Mouse (Mus musculus): ENCODE measurements around the gene Lsm3. TPM values are rescaled to one million over a fixed set of nuclear protein-coding genes. Genes with fewer than 3 reads are reported as not detected.

Gene Lsm3
- polyA plus RNA-seq, 1 experiment, result 25.5 TPM

GRCm38 (mm10) chr6:91527227-91527860 is 11.6 kb downstream of the Lsm3 start:
- no peak for TF ChIP-seq POLR2A (IDR thresholded peaks at IDR 0.05; ENCODE audit: low read depth, low read length)
- peak; percentile 14; the same call in 1 of the 2 replicates for TF ChIP-seq CTCF (conservative IDR thresholded peaks at IDR 0.05; ENCODE audit: insufficient read depth, insufficient read length, low read depth, low read length)
- Histone ChIP-seq H3K4me1 (ENCODE audit: control insufficient read depth, insufficient read depth, low read length) (peaks cover 4% of the 10 kb centered on the region), H3K4me3 (ENCODE audit: insufficient read depth, low read depth, low read length) (no peak overlapping the region), H3K27me3 (replicated peaks; ENCODE audit: control insufficient read depth, insufficient read depth, low read length) (no peaks in the 10 kb centered on the region), H3K27ac (ENCODE audit: insufficient read depth, low read depth, low read length) (no peak overlapping the region), H3K36me3 (ENCODE audit: control insufficient read depth, insufficient read depth, low read length) (no peaks in the 10 kb centered on the region)
- WGBS, result 27% methylated on average over 5 of the region's 5 CpGs
- DNase-seq, result peak; percentile 78

- peaks cover 10% of the 10 kb centered on the region for H3K4me1 ChIP-seq (ENCODE audit: control insufficient read depth, insufficient read depth, low read length)
- H3K36me3 ChIP-seq (ENCODE audit: control insufficient read depth, insufficient read depth, low read length), result no peaks in the 10 kb centered on the region
- DNase-seq, result peak; percentile 48
- no peak for TF ChIP-seq POLR2A (IDR thresholded peaks at IDR 0.05; ENCODE audit: low read depth, low read length)
- no peak for TF ChIP-seq CTCF (conservative IDR thresholded peaks at IDR 0.05; ENCODE audit: insufficient read depth, insufficient read length, low read depth, low read length)
- 74% methylated on average over 7 of the region's 7 CpGs for WGBS
- H3K27ac ChIP-seq (ENCODE audit: insufficient read depth, low read depth, low read length), result no peak overlapping the region
- no peaks in the 10 kb centered on the region for H3K27me3 ChIP-seq (replicated peaks; ENCODE audit: control insufficient read depth, insufficient read depth, low read length)
- H3K4me3 ChIP-seq (ENCODE audit: insufficient read depth, low read depth, low read length), result no peak overlapping the region
Measured at GRCm38 (mm10) chr6:91528265-91528664, 12.5 kb downstream of the Lsm3 start.

GRCm38 (mm10) chr6:91530673-91531072 is 14.9 kb downstream of the Lsm3 start:
- H3K27ac ChIP-seq (ENCODE audit: insufficient read depth, low read depth, low read length), result no peak overlapping the region
- TF ChIP-seq POLR2A (IDR thresholded peaks at IDR 0.05; ENCODE audit: low read depth, low read length) (no peak), CTCF (conservative IDR thresholded peaks at IDR 0.05; ENCODE audit: insufficient read depth, insufficient read length, low read depth, low read length) (no peak)
- H3K36me3 ChIP-seq (ENCODE audit: control insufficient read depth, insufficient read depth, low read length), result no peaks in the 10 kb centered on the region
- peaks cover 18% of the 10 kb centered on the region for H3K4me1 ChIP-seq (ENCODE audit: control insufficient read depth, insufficient read depth, low read length)
- no peak for DNase-seq
- no peaks in the 10 kb centered on the region for H3K27me3 ChIP-seq (replicated peaks; ENCODE audit: control insufficient read depth, insufficient read depth, low read length)
- no peak overlapping the region for H3K4me3 ChIP-seq (ENCODE audit: insufficient read depth, low read depth, low read length)
- WGBS, result 92% methylated on average over 8 of the region's 8 CpGs

DNA sequence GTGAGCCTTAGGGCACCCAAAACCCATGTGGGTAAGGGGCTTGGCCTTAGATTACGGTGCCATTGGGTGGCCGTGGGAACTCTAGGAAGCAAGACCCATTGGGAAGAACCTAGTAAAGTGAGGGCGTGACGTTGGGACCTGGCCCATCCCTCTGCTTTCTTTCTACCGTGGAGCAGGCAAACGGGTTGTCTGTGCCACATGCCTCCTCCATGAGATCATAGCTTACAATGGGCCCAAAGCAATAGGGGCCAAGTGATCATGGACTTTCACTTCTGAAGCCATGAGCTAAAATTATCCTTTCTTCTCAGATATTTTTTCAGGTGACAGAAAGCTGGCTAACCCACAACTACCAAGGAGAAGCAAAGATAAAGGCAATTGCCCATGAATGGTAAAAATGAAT is 15.5 kb downstream of the Lsm3 start:
- DNase-seq, result no peak
- Histone ChIP-seq H3K27me3 (replicated peaks; ENCODE audit: control insufficient read depth, insufficient read depth, low read length) (no peaks in the 10 kb centered on the region), H3K4me1 (ENCODE audit: control insufficient read depth, insufficient read depth, low read length) (peaks cover 22% of the 10 kb centered on the region), H3K36me3 (ENCODE audit: control insufficient read depth, insufficient read depth, low read length) (no peaks in the 10 kb centered on the region), H3K4me3 (ENCODE audit: insufficient read depth, low read depth, low read length) (no peak overlapping the region), H3K27ac (ENCODE audit: insufficient read depth, low read depth, low read length) (no peak overlapping the region)
- 67% methylated on average over 6 of the region's 6 CpGs for WGBS
- no peak for TF ChIP-seq POLR2A (IDR thresholded peaks at IDR 0.05; ENCODE audit: low read depth, low read length)
- TF ChIP-seq CTCF (conservative IDR thresholded peaks at IDR 0.05; ENCODE audit: insufficient read depth, insufficient read length, low read depth, low read length), result no peak

DNA sequence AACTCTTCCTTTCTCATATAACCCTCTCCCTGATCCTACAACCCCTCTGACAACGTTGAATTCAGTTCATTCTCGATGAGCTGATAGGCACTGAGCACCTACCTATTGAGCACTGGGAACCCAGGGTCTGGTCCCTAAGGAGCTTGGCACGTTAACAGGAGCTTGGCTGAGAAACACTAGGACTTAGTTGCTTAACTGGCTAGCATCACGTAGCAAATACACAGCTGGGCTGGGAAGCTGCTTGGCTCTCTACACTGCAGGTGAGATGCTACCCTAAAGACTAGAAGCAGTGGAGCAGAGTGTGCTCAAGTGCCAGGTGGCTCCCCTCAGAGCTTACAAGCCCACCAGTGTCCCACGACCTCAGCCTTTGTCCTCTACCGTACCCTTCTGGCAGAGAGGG is 16.9 kb downstream of the Lsm3 start:
- peak; percentile 33 for DNase-seq
- H3K4me1 ChIP-seq (ENCODE audit: control insufficient read depth, insufficient read depth, low read length), result peaks cover 18% of the 10 kb centered on the region
- 50% methylated on average over 6 of the region's 6 CpGs for WGBS
- no peaks in the 10 kb centered on the region for H3K36me3 ChIP-seq (ENCODE audit: control insufficient read depth, insufficient read depth, low read length)
- H3K27me3 ChIP-seq (replicated peaks; ENCODE audit: control insufficient read depth, insufficient read depth, low read length), result no peaks in the 10 kb centered on the region
- H3K27ac ChIP-seq (ENCODE audit: insufficient read depth, low read depth, low read length), result peak overlapping the region; percentile 49
- no peak overlapping the region for H3K4me3 ChIP-seq (ENCODE audit: insufficient read depth, low read depth, low read length)
- TF ChIP-seq POLR2A (IDR thresholded peaks at IDR 0.05; ENCODE audit: low read depth, low read length) (no peak), CTCF (conservative IDR thresholded peaks at IDR 0.05; ENCODE audit: insufficient read depth, insufficient read length, low read depth, low read length) (no peak)

GRCm38 (mm10) chr6:91533359-91533758 is 17.6 kb downstream of the Lsm3 start:
- Histone ChIP-seq H3K36me3 (ENCODE audit: control insufficient read depth, insufficient read depth, low read length) (no peaks in the 10 kb centered on the region), H3K4me1 (ENCODE audit: control insufficient read depth, insufficient read depth, low read length) (peaks cover 18% of the 10 kb centered on the region), H3K27ac (ENCODE audit: insufficient read depth, low read depth, low read length) (peak overlapping the region; percentile 83), H3K27me3 (replicated peaks; ENCODE audit: control insufficient read depth, insufficient read depth, low read length) (no peaks in the 10 kb centered on the region), H3K4me3 (ENCODE audit: insufficient read depth, low read depth, low read length) (no peak overlapping the region)
- TF ChIP-seq POLR2A (IDR thresholded peaks at IDR 0.05; ENCODE audit: low read depth, low read length) (no peak), CTCF (conservative IDR thresholded peaks at IDR 0.05; ENCODE audit: insufficient read depth, insufficient read length, low read depth, low read length) (no peak)
- DNase-seq, result peak; percentile 90
- 20% methylated on average over 5 of the region's 5 CpGs for WGBS

DNA sequence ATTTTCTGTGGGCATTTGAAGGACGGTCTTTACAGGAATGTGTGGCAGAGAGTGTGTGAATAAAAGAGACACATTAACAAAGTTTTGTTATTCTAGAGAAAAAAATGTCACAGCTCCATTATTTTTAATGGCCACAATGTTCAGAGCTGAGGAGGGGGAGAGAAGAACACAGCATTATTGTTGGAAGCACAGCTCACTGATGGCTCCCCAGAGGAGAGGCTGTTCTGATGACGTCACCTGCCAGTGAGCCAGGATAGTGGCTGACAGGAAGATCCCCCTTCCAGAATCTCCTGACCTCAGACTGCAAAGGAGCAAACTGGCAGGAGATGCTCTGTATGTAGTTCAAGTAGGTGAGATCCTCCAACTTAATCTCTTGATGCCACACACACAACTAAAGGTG is 18.0 kb downstream of the Lsm3 start:
- WGBS, result 23% methylated on average over 2 of the region's 2 CpGs
- peak overlapping the region; percentile 83 for H3K27ac ChIP-seq (ENCODE audit: insufficient read depth, low read depth, low read length)
- H3K4me3 ChIP-seq (ENCODE audit: insufficient read depth, low read depth, low read length), result no peak overlapping the region

More for the DNA sequence above, 18.0 kb downstream of the Lsm3 start:
- Histone ChIP-seq H3K4me1 (ENCODE audit: control insufficient read depth, insufficient read depth, low read length) (peaks cover 18% of the 10 kb centered on the region), H3K36me3 (ENCODE audit: control insufficient read depth, insufficient read depth, low read length) (no peaks in the 10 kb centered on the region), H3K27me3 (replicated peaks; ENCODE audit: control insufficient read depth, insufficient read depth, low read length) (no peaks in the 10 kb centered on the region)
- TF ChIP-seq POLR2A (IDR thresholded peaks at IDR 0.05; ENCODE audit: low read depth, low read length) (no peak), CTCF (conservative IDR thresholded peaks at IDR 0.05; ENCODE audit: insufficient read depth, insufficient read length, low read depth, low read length) (no peak)
- no peak for DNase-seq
